Mouse (Mus musculus) gastrocnemius, adult 18-20 months (tissue): ENCODE measurements around the gene Crygb. TPM values are rescaled to one million over a fixed set of nuclear protein-coding genes. Genes with fewer than 3 reads are reported as not detected.
A peak's percentile ranks its signal among the peaks of the same experiment; 100 is the strongest.
"Not testable (repeated sequence)": the region's sequence is repeated elsewhere in the genome, so short reads cannot be mapped to it uniquely, and the experiment has no call there.

Experiments used
- DNase-seq: peaks from one replicate; pipeline ENCODE4 v3.0.0; 2021; ENCODE audit warnings: low spot score
- total RNA-seq, 2 experiments: library from RNA; stranded (reverse); gene quantifications; 2 replicates each; pipeline ENCODE4 v1.2.3; 2021

Gene Crygb
- total RNA-seq, 2 experiments from 2014 or later: not detected

GRCm38 (mm10) chr1:65073589-65073988 lies 8.5 kb downstream of the Crygb start, which contains the start of gene Crygc:
Gene Crygc (minus strand): TSS chr1:65073689.
- no peak for DNase-seq

GRCm38 (mm10) chr1:65067842-65068241 lies 14.2 kb downstream of the Crygb start:
- DNase-seq: no peak

GRCm38 (mm10) chr1:65064201-65064600 lies 17.9 kb downstream of the Crygb start:
- DNase-seq: no peak

GRCm38 (mm10) chr1:65063352-65063751 lies 18.7 kb downstream of the Crygb start, which contains the start of gene Crygd:
Gene Crygd (minus strand): TSS chr1:65063452.
- DNase-seq: no peak

GRCm38 (mm10) chr1:65052140-65052539 lies 29.9 kb downstream of the Crygb start:
- DNase-seq: no peak

- DNase-seq: no peak
These were observed 30.4 kb downstream of the Crygb start for GRCm38 (mm10) chr1:65051696-65052095.

- DNase-seq: not testable (repeated sequence)
These were observed 31.1 kb downstream of the Crygb start, which contains the start of gene Cryge for GRCm38 (mm10) chr1:65050952-65051351. Gene Cryge (minus strand): TSS chr1:65051149.

- DNase-seq: peak; percentile 34
These were observed 33.3 kb downstream of the Crygb start for GRCm38 (mm10) chr1:65048781-65049180.

GRCm38 (mm10) chr1:65046401-65047109 lies 35.5 kb downstream of the Crygb start:
- DNase-seq: peak; percentile 21

- DNase-seq: no peak
These were observed 38.7 kb downstream of the Crygb start for GRCm38 (mm10) chr1:65043433-65043832.

- DNase-seq: no peak
These were observed 40.3 kb downstream of the Crygb start for GRCm38 (mm10) chr1:65041837-65042236.

GRCm38 (mm10) chr1:65040806-65041205 lies 41.3 kb downstream of the Crygb start:
- DNase-seq: no peak

GRCm38 (mm10) chr1:65039679-65040078 lies 42.4 kb downstream of the Crygb start:
- DNase-seq: no peak

GRCm38 (mm10) chr1:65037542-65037941 lies 44.5 kb downstream of the Crygb start:
- DNase-seq: no peak

- no peak for DNase-seq
These were observed 46.6 kb downstream of the Crygb start for GRCm38 (mm10) chr1:65035513-65035912.

GRCm38 (mm10) chr1:65032641-65033040 lies 49.4 kb downstream of the Crygb start, which contains the start of gene Akr1cl:
Gene Akr1cl (minus strand): TSS chr1:65032759.
- DNase-seq: no peak

Other genes starting within 250 kb of the Crygb start
- 1 to 10 TPM; 8.5 to 9.3 TPM for gene Plekhm3, start 125.5 kb downstream of the Crygb start, total RNA-seq
- under 1 TPM in 1 of 2 experiments, not detected in 1; 0.37 TPM for gene Akr1cl, start 49.5 kb downstream of the Crygb start, total RNA-seq
- gene Cryge, start 31.1 kb downstream of the Crygb start, total RNA-seq: not detected
- not detected for gene Crygd, start 18.8 kb downstream of the Crygb start, total RNA-seq
- gene Crygc, start 8.6 kb downstream of the Crygb start, total RNA-seq: not detected
- not detected for gene Cryga, start 21.1 kb upstream of the Crygb start, total RNA-seq
- gene Gm28845, start 37.3 kb upstream of the Crygb start, total RNA-seq: not detected
- not detected for gene D630023F18Rik, start 40.9 kb upstream of the Crygb start, total RNA-seq
- 10 to 100 TPM; 13.4 to 19.4 TPM for gene Idh1, start 104.2 kb upstream of the Crygb start, total RNA-seq
- gene Pikfyve, start 104.4 kb upstream of the Crygb start, total RNA-seq: 1 to 10 TPM; 5.1 to 5.5 TPM
- gene Pth2r, start 199.8 kb upstream of the Crygb start, total RNA-seq: not detected